Mouse (Mus musculus) thymus, postnatal 0 days (tissue): Measurements from ENCODE around the gene Gm20388. TPM values are rescaled to one million over a fixed set of nuclear protein-coding genes. Genes with fewer than 3 reads are reported as not detected.

ENCODE experiments used
- DNase-seq: peaks from one replicate; pipeline ENCODE4 v3.0.0-alpha.2; 2015; ENCODE audit warnings: low spot score
- polyA plus RNA-seq: library from polyadenylated mRNA; unstranded; fragments of >200 nt; fragmentation: Nextera tagmentation; extraction: Ambion mirVana; gene quantifications from 2 replicates; pipeline ENCODE4 v1.2.1, GENCODE M21; 2015

Gene Gm20388
- polyA plus RNA-seq, 1 experiment from 2014 or later = not detected

DNA sequence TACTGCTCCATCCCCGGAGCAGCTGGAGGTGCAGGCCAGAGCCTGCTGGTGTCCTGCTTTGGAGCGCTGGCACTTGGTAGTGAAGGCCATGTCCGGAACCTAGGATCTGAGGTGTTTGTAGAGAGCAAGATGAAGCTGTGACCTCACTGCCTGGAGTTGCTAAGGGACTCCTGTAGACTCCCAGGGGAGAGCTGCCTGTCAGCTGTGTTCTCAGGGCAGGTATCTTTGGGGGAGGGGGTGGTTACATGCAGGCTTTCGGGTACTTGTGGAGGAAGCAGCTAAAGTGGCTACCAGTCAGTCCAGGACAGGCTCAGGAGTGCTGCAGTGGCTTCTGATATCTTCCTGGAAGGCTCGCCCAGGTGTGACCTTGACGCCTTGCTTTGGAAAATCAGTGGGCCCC lies 4328.7 kb downstream of the Gm20388 start:
- DNase-seq = no peak

DNA sequence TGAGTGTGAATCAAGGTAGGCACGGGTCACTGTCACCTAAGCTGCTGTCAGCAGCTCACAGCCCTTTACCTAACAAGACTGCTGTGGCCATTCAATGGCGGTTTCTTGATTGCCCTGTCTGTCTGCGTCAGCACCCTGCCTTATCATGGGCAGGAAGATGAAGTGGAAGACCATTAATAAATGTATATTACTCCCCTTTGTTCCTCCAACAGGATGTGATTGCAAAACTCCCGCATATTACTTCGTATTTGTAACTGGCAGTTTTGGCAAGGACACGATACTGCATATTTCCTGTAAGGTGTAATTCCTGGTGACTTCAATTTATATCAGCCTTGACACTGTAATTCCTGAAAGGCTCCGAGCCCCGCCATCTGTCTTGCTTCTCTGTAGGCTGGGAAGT lies 4330.3 kb downstream of the Gm20388 start:
- no peak for DNase-seq

DNA sequence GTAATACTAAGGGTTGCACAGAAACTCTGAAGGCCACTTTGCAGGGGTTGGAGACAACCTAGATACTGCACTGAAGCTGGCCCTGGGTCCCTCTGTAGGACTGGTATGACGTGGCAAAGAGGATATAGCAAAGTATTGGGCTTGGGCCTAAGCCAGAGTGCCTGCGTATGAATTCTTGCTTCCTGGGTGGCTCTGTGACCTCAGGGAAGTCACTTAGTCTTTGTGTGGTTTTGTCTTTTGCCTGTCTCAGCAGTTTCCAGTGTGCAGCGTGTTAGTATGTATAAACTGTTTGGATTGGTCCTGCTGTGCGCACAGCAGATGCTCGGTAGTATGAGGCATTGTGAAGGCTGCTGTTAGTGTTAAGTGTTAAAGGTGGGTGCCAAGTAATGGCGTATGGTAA lies 4331.6 kb downstream of the Gm20388 start:
- peak; percentile 50 for DNase-seq

DNA sequence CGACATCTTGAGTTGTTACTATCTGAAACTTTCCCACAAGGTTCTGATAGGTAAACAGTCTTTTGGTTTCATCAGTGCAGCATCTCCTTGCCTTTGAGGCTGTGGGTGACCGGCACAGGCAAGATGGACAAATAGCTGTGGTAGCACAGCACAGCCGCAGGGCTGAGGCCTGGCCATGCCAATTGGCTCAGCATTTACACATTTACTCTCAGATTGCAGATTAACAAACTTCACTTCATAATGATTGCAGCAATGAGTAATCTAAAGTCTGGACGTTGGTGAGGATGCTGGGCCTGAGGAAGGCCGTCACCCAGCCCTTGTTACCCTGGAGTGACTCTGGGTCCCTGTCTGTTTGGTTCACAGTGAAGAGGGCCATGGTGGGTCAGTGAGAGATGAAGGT lies 4332.3 kb downstream of the Gm20388 start:
- no peak for DNase-seq

DNA sequence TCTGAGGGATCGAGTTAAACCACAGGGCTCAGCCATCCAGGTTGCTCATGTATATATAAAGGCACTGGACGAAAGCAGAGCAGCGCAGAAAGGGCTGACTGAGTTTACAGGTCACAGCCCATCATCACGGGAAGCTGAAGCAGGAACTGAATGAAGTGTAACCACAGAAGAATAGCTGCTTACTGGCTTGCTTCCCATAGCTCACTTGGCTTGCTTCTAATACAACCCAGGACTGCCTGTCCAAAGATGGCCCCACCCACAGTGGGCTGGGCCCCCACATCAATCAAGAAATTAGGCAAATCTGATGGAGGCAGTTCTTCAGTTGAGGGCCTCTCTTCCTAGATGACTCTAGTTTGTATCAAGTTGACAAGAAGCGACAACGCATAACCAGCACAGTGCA lies 4336.9 kb downstream of the Gm20388 start:
- DNase-seq = no peak

DNA sequence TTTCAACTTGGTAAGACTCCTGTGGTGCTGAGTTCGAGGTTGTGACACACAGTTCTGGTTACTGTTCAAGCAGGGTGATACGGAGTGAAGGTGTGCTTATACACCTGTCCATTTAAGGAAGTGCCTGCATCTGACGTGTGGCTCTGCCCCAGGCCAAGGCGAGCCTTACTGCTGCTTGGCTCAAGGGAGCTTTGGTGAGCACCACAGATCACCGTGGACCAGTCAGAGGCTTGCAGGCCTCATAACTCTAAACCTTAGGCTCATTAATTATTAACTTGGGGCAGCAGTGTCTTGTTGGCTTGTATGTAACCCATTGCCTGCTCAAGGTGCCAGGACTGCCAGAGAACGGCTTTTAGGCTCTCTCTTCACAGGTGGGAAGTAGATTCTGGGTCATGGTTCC lies 4338.0 kb downstream of the Gm20388 start:
- DNase-seq = no peak

DNA sequence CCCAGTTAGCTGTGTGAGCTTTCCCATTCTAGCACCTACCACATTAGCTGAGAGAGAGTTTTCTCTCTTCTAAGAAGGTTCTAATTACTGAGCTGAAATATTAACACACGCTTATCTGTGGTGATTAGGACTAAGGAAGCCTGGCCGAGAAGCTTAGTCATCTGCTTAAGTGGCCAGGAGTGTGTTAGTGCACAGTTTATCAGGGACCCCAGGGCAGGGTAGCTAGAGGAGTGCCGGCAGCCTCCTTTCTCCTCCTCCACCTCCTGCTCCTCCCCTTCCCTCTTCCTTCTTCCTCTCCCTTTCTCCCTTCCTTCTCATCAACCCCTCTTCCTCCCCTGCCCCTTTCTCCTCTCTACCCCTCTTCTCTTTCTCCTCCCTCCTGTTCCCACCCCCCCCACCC lies 4339.6 kb downstream of the Gm20388 start:
- no peak for DNase-seq

DNA sequence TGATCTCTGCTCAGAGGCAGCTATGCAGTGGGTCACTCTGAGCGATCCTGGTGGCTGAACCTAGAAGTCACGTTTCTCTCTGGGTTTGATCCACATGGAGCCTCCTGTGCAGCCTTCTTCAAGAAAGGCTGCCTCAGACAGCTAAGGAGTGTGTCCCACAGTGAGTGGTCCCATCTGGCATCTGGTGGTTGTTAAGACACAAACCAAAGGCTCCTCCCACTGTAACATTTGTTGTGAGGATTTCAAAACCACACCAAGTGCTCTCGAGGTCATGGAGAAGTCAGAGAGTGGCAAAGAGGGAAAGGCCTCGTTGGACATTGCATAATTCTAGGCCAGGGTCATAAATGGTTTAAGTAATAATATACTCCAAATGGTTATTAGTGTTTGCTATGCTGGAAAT lies 4340.1 kb downstream of the Gm20388 start:
- DNase-seq = no peak

DNA sequence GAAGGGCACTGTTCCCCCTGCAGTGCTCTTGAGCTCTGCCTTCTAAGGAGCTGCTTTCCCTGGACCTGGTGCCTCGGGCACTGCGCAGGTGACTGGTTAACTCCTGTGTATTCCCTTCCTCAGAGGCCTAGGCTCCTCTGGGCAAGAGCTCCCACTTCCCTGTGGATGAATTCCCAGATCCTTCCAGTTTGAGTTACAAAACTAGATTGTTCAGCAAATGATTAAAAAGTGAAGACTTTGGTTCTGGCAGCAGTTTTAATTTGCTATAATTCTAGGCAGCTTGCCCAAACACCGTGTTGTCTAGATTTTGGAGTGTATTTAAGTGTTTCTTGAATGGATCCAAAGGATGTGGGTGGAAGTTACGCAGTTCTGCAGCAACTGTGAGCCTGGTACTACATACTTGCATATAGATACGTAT lies 4341.9 kb downstream of the Gm20388 start:
- no peak for DNase-seq

DNA sequence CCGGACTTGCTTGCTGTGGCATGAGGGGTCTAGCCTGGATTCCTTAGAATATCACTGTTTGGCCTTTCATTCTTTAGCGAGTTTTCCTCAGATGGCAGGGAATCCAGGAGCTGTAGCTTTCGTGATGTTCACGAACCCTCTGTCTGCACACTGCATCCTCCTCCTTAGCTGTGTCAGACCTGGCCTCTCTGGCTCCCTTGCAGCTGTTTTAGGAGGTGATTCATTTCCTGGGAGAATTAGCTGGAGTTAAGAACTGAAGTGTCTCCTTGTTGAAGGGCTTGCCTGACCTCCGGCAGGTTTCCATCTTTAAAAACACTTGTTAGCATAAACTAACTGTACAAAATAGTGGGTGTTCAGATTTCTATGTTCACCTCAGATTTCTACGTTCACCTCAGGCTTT lies 4343.3 kb downstream of the Gm20388 start:
- DNase-seq = no peak

DNA sequence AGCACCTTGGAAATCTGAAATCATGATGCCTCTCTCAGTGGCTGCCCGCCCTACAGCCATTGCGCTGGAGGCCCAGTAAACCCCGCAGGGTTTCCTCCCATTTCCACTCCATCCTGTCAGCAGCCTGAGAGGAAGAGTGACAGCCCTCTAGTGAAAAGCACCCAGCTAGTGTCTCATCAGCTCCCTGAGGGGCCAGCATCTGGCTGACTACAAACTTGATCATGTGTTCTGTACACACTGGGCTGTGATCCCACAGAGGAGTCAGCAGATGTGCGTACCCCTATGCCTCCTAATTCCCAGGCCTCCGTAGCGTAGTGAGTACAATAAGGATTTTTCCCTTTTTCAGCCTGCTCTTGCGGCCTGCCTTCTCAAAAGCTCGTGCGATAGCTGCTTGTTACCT lies 4346.2 kb downstream of the Gm20388 start:
- no peak for DNase-seq

DNA sequence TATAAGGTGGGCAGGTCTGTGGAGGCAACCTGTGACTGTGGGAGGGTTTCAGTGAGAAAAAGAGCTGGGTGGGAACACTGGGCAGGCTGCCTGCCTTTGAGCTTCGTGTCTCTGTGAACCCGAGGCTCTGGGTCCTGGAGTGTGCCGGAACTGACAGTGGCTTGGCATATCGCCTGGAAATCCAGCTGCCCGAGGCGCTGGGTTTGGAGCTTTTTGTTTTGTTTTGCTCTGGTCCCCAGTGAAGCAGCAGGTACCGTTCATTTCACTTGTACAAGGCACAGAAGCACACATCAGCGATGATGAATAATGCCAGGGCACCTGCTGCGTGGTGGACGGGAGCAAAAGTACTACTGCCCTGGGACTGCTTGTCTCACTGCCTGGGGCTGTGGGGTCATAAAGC lies 4346.7 kb downstream of the Gm20388 start:
- no peak for DNase-seq

DNA sequence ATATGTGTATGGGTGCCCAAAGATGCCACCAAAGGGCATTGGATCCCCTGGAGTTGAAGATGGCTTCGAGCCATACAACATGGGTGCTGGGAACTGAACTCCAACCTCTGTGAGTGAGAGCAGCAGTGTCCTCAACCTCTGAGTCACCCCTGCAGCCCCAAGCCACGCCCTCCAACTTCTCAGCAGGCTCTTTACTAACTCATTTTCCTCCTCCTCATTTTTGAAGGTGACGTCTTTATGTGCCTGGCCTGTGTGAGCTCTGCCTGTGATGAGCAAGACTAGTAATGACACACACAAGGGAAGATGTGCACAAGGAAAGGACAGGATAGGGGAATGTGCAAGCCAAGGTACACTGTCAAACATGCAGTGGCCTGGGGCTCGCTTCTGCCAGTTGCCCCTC lies 4348.5 kb downstream of the Gm20388 start:
- DNase-seq = no peak

DNA sequence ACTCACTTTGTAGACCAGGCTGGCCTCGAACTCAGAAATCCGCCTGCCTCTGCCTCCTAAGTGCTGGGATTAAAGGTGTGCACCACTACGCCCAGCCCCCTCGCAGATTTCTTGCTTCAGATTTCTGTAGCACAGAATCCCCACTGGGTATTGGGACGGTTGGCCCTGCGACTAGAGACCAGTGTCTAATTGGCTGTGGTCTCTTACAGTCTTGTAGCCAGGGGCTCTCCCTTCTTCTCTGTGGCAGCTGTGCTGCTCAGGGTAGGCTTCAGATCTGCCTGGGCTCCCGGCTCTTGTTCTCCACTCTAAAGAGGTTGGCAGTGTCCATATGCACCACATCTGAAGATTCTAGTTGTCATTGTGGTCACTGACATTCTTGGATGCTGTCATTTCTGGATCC lies 4349.3 kb downstream of the Gm20388 start:
- no peak for DNase-seq

DNA sequence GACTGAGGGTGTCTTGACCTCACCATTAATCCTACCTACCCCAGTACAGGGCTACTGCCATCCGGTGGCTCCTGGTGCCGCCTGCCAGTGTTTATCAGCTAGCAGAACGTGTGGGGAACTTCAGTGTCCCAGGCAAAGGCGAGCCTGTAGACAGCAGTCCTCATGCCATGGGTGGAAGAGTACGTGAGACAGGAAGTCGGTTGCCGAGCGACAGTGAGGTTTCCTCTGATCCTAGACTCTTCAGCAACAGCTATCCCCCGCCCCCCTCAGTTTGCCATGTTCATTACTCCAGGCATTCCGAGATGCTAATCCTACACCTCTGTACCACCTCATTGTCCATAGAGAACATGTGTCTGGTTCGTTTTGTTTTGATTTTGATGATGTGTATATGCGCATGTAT lies 4349.7 kb downstream of the Gm20388 start:
- DNase-seq = peak; percentile 64

DNA sequence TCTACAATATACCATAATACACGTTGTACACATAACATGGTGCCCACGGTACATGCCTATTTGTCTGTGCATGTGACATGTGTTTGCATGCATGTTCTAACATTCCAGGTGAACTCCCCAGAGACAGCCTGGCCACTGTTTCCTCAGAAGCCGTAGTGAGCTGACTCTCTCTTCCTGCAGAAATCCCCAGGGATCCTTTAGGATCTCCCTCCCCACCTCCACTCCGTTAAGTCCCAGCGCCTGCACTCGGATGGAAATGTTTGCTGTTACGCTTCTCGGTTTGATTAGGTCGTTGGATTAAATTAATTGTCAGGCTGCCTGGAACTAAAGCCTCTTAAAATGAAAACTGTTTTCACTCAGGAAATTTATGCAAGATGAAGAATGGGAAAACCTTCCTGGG lies 4352.4 kb downstream of the Gm20388 start:
- DNase-seq = no peak

DNA sequence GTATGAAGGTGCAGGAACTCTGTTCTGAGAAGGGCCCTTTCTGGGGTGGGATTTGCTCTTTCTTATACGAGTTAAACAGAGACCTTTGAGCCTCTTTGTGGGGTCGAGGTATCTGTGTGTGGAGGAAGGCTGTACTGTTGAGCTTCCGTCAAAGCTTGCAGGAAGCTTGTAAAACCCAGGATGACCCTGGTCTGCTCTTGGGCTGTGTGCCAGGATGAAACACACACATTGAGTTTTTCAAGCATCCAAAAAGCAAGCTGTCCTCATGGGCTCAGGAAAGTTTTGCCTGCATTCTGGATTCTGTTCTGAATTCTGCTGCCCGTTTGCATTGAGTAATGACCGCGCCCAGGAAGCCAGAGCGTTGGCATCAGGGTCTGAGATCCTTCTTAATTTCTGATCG lies 4353.4 kb downstream of the Gm20388 start:
- DNase-seq = no peak

DNA sequence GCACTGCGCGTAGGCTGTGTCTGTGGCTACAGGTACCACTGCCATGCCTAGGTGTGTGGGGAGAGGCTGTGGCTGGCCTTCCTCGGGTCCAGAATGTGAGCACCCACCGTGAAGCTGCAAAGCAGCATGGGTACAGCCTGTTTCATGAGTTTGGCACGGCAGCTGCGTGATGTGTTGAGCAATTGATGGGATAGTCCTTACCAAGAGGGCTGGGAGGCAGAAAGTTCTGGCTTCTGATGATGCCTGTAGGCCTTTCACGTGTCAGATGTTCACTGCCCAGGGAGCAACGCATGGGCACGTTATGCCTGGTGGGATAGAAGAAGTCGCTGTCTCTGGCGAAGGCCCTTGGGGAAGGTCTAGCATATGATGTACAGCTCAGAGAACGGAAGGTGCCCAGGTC lies 4354.0 kb downstream of the Gm20388 start:
- no peak for DNase-seq

DNA sequence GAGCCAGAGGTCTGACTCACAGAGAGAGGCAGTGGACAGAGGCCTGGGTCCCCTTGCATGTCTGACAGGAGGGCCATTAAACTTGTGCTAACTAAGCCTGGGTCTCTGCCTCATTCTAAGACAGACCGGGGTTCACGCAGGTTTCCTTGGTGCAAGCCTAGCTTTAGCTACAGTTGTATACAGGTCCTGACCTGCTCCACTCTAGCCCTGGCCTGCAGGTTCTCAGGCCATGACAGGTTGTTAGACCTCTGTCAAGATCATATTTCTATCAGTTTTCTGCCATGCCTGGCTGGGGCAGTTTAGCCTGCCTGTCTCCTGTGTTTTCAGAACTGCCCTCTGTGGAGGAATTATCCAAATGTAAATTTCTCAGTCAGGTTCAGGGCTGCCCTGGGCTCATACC lies 4354.5 kb downstream of the Gm20388 start:
- no peak for DNase-seq

DNA sequence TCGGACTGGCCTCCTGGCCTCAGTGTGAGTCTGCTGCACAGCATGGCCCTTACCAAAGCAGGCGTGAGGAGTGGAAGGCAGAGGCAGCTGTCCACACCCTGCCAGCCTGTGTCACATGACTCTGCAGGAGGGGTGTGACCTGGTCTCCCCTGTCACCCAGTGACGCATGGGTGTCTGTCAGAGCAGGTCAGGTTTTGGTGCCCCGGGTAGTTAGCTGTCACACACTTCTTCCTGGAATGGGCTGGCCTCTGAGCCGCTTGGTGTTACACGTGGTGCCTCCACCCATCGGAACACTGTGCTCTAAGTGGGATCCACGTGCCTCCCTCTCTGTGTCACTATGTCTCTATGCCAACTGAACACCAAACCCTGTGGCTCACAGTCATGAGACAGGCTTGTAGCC lies 4355.2 kb downstream of the Gm20388 start:
- DNase-seq = no peak

DNA sequence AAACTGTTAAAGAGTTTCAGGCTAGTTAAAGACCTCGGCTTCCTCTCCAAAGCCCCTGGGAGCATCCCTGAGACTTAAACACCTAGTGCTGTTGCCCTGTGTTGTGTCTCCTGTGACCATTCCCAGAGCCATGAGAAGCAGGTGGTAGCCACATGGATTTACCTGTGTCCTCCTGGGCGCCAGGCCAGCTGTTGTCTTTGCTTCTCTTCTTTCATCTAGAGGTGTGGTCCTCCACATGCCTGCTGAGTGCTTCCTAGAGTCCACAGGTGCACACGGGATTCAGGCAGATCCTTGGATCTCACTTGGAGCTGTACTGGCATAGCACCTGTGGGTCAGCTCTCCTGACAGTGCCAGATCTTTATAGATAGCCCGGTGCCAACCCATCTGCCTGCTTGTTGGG lies 4356.6 kb downstream of the Gm20388 start:
- no peak for DNase-seq

DNA sequence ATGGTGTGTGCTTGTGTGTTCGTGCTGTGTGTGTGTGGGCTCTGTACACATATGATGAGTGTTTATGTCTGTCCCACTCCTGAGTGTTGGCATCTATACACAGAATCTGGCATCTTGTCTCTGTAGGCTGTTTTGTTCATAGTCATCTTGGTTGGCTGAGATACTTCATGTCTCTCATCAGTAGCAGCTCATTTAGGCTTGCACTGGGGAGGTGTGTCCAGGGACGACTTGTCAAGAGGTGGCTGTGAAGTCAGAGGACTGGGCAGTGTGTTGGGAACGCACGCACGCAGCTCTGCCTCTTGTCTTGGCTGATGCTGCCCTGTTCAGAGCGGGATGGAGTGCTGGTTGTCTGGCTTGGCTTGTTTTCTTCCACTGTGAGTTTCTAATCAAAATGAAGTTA lies 4359.9 kb downstream of the Gm20388 start:
- DNase-seq = no peak

DNA sequence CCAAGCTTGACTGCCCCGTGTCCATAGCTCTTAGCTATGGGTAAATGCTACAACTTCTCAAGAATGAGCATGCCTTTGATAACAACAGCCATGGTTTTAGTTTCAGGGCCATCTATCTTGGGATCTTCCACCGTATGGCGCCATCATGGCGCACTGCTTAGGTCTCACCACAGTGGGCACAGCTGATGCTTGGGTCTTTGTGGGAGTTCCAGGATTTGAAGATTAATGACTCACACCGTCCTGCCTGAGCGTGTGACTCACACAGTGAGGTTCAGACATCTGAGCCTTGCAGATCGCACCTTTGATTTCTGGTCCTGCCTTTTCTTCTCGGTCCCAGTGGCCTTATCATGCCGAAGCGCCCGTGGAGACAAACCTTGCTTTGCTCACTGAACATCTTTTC lies 4360.3 kb downstream of the Gm20388 start:
- no peak for DNase-seq

DNA sequence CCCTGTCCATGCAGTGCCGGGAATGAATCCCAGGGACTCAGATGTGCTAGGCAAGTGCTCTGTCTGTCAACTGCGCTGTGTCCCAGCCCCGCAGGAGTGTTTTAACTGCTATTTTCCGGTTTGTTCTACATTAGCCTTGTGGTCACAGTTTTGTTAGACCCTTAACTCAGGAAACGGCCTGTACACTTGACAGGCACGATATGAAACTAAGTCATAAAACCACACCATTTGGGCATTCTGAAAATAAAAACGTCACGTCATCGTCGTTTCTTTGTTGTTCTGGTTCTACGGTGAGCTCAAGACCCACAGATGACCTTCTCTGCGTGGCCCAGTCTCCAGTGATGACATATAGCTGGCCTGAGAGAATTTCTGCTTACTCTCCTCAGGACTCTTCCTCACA lies 4360.9 kb downstream of the Gm20388 start:
- DNase-seq = no peak

DNA sequence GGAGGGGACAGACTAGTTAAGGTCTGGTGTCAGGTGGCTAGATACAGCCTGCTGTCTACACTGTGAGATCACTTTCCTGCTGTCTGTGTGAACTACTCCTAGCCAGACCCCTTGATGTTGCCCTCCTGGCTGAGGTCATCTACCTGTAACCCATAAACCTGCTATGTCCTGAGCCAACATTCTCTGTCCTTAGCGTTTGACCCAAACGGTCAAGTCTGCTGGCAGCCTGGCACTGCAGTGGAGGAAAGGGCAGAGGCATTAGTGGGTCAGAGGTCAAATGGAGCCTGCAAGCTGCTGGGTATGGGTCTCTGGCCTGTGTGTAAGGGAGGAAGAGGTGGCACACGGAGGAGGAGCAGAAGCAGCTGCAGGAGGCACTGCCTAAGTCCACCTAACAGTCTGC lies 4362.2 kb downstream of the Gm20388 start:
- no peak for DNase-seq
